Mouse (Mus musculus): ENCODE measurements around the gene Vps13d. TPM values are rescaled to one million over a fixed set of nuclear protein-coding genes. Genes with fewer than 3 reads are reported as not detected.

The Vps13d gene
- polyA plus RNA-seq, 1 experiment from 2014 or later = 8.8 TPM

- H3K9me3 ChIP-seq = no peaks in the 10 kb centered on the region
- peaks cover 49% of the 10 kb centered on the region for H3K4me1 ChIP-seq
- H3K36me3 ChIP-seq = no peaks in the 10 kb centered on the region
- H3K27me3 ChIP-seq (replicated peaks) = no peaks in the 10 kb centered on the region
- no peak overlapping the region for H3K4me2 ChIP-seq
- no peak overlapping the region; the same call in 1 of the 2 replicates for H3K27ac ChIP-seq
- 18% methylated on average over 1 of the region's 1 CpGs for WGBS
- no peak overlapping the region for H3K4me3 ChIP-seq (replicated peaks)
- H3K9ac ChIP-seq = no peak overlapping the region
- no peak for ATAC-seq (ENCODE audit: insufficient read depth, low FRiP score, low read depth)
Observed at GRCm38 (mm10) chr4:144995826-144996225, 199.0 kb downstream of the Vps13d start.

DNA sequence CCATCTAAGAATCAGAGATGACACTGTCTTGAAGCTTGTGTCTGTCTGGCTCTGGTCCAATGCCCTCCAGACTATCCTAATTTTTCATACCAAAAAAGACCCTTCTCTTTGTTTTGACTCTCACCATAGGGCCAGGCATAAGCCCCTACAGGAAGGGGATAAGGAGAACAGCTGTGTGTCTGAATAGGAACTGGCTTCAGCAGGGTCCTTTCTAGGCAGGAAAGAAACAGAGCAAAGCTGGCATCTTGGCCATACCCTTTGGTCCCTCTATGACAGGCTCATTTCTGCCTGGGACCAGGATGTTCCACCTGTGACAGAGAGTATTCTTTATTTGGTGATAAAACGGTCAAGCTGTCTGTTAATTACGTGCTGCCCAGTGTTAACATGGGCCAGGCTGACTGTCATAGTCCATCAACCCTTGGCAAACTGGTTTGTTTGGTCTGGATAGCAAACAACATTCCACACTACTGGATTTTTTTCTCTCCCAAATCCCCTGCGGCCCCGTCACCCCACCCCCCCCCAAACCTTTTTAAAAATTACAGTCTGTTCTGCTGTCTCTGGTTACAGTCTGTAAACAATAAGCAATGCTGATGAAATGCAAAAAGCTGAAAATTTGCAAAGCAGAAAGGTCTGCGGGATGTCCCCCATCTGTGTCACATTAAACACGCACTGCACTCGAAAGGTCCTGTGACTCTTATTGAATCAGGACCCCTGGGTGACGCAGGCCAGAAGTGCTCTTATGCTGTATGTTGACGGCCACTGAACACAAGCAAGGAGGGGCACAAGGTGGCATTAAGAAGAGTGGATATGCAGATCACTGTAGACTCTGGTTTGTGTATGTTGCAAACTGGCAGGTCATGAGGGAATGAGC, 201.5 kb downstream of the Vps13d start:
- H3K27ac ChIP-seq = no peak overlapping the region
- 38% methylated on average over 9 of the region's 9 CpGs for WGBS
- no peak overlapping the region for H3K4me2 ChIP-seq
- H3K4me3 ChIP-seq (replicated peaks) = no peak overlapping the region
- peak; percentile 36; the same call in 1 of the 2 replicates for ATAC-seq (ENCODE audit: insufficient read depth, low FRiP score, low read depth)
- H3K27me3 ChIP-seq (replicated peaks) = no peaks in the 10 kb centered on the region
- peaks cover 26% of the 10 kb centered on the region for H3K4me1 ChIP-seq
- no peaks in the 10 kb centered on the region for H3K36me3 ChIP-seq
- H3K9ac ChIP-seq = no peak overlapping the region
- H3K9me3 ChIP-seq = no peaks in the 10 kb centered on the region

DNA sequence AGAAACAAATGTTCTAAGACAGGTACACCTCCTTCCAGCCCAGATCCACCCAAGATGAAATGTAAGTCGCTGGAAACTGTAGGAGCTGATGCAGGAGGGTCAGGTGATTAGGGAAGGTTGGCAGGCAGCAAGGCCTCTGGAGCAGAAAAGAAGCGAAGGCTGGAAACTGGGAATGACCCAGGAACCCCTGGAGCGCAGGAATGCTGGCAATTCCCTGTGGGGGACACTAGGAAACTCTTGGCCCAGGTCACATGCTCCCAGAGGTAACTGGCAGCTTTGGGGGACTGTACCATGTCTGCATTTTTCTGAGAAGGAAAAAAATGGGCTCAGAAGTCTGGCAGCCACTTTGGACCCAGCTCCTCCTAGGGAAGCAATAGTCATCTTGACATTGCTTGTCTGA, 202.4 kb downstream of the Vps13d start:
- ATAC-seq (ENCODE audit: insufficient read depth, low FRiP score, low read depth) = no peak
- no peak overlapping the region for H3K27ac ChIP-seq
- H3K4me1 ChIP-seq = peaks cover 18% of the 10 kb centered on the region
- no peak overlapping the region for H3K4me3 ChIP-seq (replicated peaks)
- 62% methylated on average over 3 of the region's 3 CpGs for WGBS
- H3K4me2 ChIP-seq = no peak overlapping the region
- H3K9me3 ChIP-seq = no peaks in the 10 kb centered on the region
- no peaks in the 10 kb centered on the region for H3K36me3 ChIP-seq
- H3K27me3 ChIP-seq (replicated peaks) = no peaks in the 10 kb centered on the region
- H3K9ac ChIP-seq = no peak overlapping the region

GRCm38 (mm10) chr4:144988443-144989206, 206.2 kb downstream of the Vps13d start:
- no peak overlapping the region for H3K4me2 ChIP-seq
- no peak overlapping the region for H3K4me3 ChIP-seq (replicated peaks)
- no peaks in the 10 kb centered on the region for H3K36me3 ChIP-seq
- ATAC-seq (ENCODE audit: insufficient read depth, low FRiP score, low read depth) = no peak
- no peaks in the 10 kb centered on the region for H3K27me3 ChIP-seq (replicated peaks)
- no peaks in the 10 kb centered on the region for H3K9me3 ChIP-seq
- 59% methylated on average over 5 of the region's 5 CpGs for WGBS
- no peak overlapping the region for H3K27ac ChIP-seq
- peaks cover 7% of the 10 kb centered on the region for H3K4me1 ChIP-seq
- H3K9ac ChIP-seq = no peak overlapping the region

GRCm38 (mm10) chr4:144986016-144986805, 208.6 kb downstream of the Vps13d start:
- 77% methylated on average over 7 of the region's 7 CpGs for WGBS
- Histone ChIP-seq H3K36me3 (no peaks in the 10 kb centered on the region), H3K9ac (no peak overlapping the region), H3K4me3 (replicated peaks) (no peak overlapping the region), H3K4me1 (no peaks in the 10 kb centered on the region), H3K4me2 (no peak overlapping the region), H3K27ac (no peak overlapping the region), H3K27me3 (replicated peaks) (no peaks in the 10 kb centered on the region), H3K9me3 (no peaks in the 10 kb centered on the region)
- ATAC-seq (ENCODE audit: insufficient read depth, low FRiP score, low read depth) = no peak

- no peak overlapping the region for H3K4me2 ChIP-seq
- no peak overlapping the region for H3K9ac ChIP-seq
- no peak overlapping the region for H3K4me3 ChIP-seq (replicated peaks)
- WGBS = 46% methylated on average over 8 of the region's 8 CpGs
- H3K36me3 ChIP-seq = no peaks in the 10 kb centered on the region
- H3K27ac ChIP-seq = 0 out of 2 replicates have a peak overlapping the region, but pooled peaks have one; percentile 1
- no peaks in the 10 kb centered on the region for H3K9me3 ChIP-seq
- no peaks in the 10 kb centered on the region for H3K4me1 ChIP-seq
- no peak for ATAC-seq (ENCODE audit: insufficient read depth, low FRiP score, low read depth)
- H3K27me3 ChIP-seq (replicated peaks) = no peaks in the 10 kb centered on the region
Observed at GRCm38 (mm10) chr4:144983821-144984371, 210.9 kb downstream of the Vps13d start.

GRCm38 (mm10) chr4:144983228-144983744, 211.5 kb downstream of the Vps13d start:
- Histone ChIP-seq H3K27ac (no peak overlapping the region), H3K9ac (no peak overlapping the region), H3K27me3 (replicated peaks) (no peaks in the 10 kb centered on the region), H3K4me1 (no peaks in the 10 kb centered on the region), H3K9me3 (no peaks in the 10 kb centered on the region), H3K4me2 (no peak overlapping the region), H3K4me3 (replicated peaks) (no peak overlapping the region), H3K36me3 (no peaks in the 10 kb centered on the region)
- ATAC-seq (ENCODE audit: insufficient read depth, low FRiP score, low read depth) = no peak
- 53% methylated on average over 8 of the region's 8 CpGs for WGBS

- H3K4me1 ChIP-seq = no peaks in the 10 kb centered on the region
- H3K9me3 ChIP-seq = no peaks in the 10 kb centered on the region
- no peak for ATAC-seq (ENCODE audit: insufficient read depth, low FRiP score, low read depth)
- WGBS = 52% methylated on average over 8 of the region's 8 CpGs
- no peak overlapping the region for H3K4me2 ChIP-seq
- no peak overlapping the region for H3K4me3 ChIP-seq (replicated peaks)
- no peaks in the 10 kb centered on the region for H3K36me3 ChIP-seq
- H3K27ac ChIP-seq = no peak overlapping the region
- H3K9ac ChIP-seq = no peak overlapping the region
- no peaks in the 10 kb centered on the region for H3K27me3 ChIP-seq (replicated peaks)
Observed at GRCm38 (mm10) chr4:144980811-144981551, 213.8 kb downstream of the Vps13d start.

- H3K4me1 ChIP-seq = no peaks in the 10 kb centered on the region
- no peaks in the 10 kb centered on the region for H3K9me3 ChIP-seq
- no peaks in the 10 kb centered on the region for H3K27me3 ChIP-seq (replicated peaks)
- H3K9ac ChIP-seq = no peak overlapping the region
- WGBS = 71% methylated on average over 2 of the region's 2 CpGs
- H3K27ac ChIP-seq = no peak overlapping the region
- no peak overlapping the region for H3K4me2 ChIP-seq
- H3K4me3 ChIP-seq (replicated peaks) = no peak overlapping the region
- ATAC-seq (ENCODE audit: insufficient read depth, low FRiP score, low read depth) = no peak
- H3K36me3 ChIP-seq = no peaks in the 10 kb centered on the region
Observed at GRCm38 (mm10) chr4:144980110-144980509, 214.7 kb downstream of the Vps13d start.

- H3K27me3 ChIP-seq (replicated peaks) = no peaks in the 10 kb centered on the region
- H3K9me3 ChIP-seq = no peaks in the 10 kb centered on the region
- H3K4me2 ChIP-seq = no peak overlapping the region
- WGBS = 81% methylated on average over 6 of the region's 6 CpGs
- no peaks in the 10 kb centered on the region for H3K36me3 ChIP-seq
- no peak overlapping the region for H3K27ac ChIP-seq
- H3K4me3 ChIP-seq (replicated peaks) = no peak overlapping the region
- ATAC-seq (ENCODE audit: insufficient read depth, low FRiP score, low read depth) = no peak
- no peaks in the 10 kb centered on the region for H3K4me1 ChIP-seq
- H3K9ac ChIP-seq = no peak overlapping the region
Observed at GRCm38 (mm10) chr4:144978039-144978438, 216.8 kb downstream of the Vps13d start.

DNA sequence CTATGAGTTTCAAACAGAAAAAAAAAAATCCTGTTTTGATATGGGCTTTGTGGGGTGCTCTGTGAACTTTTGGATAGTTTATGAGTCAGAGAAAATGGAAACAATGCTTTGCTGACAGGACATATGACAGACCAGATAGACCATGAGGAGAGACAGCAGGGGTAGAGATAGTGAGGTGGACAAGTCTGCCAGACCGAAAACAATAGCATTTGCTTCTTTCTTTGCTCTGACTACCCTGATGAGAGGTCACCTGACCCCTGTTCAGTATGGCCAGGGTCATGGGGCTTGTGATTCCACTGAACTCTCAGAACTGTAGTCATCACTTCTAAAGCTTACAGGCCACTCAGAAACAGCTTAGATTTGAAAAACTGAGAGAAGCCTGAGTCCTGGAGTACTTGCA, 217.7 kb downstream of the Vps13d start:
- H3K4me3 ChIP-seq (replicated peaks) = no peak overlapping the region
- no peak for ATAC-seq (ENCODE audit: insufficient read depth, low FRiP score, low read depth)
- H3K27ac ChIP-seq = no peak overlapping the region
- H3K27me3 ChIP-seq (replicated peaks) = no peaks in the 10 kb centered on the region
- H3K9ac ChIP-seq = no peak overlapping the region
- H3K4me2 ChIP-seq = no peak overlapping the region
- 61% methylated on average over 1 of the region's 1 CpGs for WGBS
- H3K36me3 ChIP-seq = no peaks in the 10 kb centered on the region
- no peaks in the 10 kb centered on the region for H3K4me1 ChIP-seq
- H3K9me3 ChIP-seq = no peaks in the 10 kb centered on the region

Data from stomach, embryonic 15.5 days (tissue).